Mouse (Mus musculus) hindbrain, postnatal 0 days (tissue): ENCODE data around the gene Pfkl. TPM values are rescaled to one million over a fixed set of nuclear protein-coding genes. Genes with fewer than 3 reads are reported as not detected.

Experiments
- ATAC-seq: fragments of 200-750 bp; cut with Nextera tagmentation; 2 replicates; pipeline ENCODE4 v1.8.0; 2017; ENCODE audit warnings: mild to moderate bottlenecking, moderate TSS enrichment, moderate library complexity
- DNase-seq: peaks from one replicate; pipeline ENCODE4 v3.0.0-alpha.2; 2015; ENCODE audit warnings: low spot score
- H3K27ac ChIP-seq: fragments of 300-500 bp; sonication (generic); 2 replicates; pipeline ENCODE4 v1.5.1; 2014; ENCODE audit warnings: mild to moderate bottlenecking
- H3K27me3 ChIP-seq: fragments of 300-500 bp; sonication (generic); 2 replicates; pipeline ENCODE4 v1.6.1; 2014; ENCODE audit warnings: low read length, mixed read lengths; ENCODE audit not compliant: insufficient read depth
- H3K36me3 ChIP-seq: fragments of 300-500 bp; sonication (generic); 2 replicates; pipeline ENCODE4 v1.6.1; 2014; ENCODE audit warnings: low read length, mixed read lengths; ENCODE audit not compliant: insufficient read depth
- H3K4me1 ChIP-seq: fragments of 300-500 bp; sonication (generic); 2 replicates; pipeline ENCODE4 v1.6.1; 2014; ENCODE audit warnings: antibody characterized with exemption, low read length, mixed read lengths; ENCODE audit not compliant: insufficient read depth
- H3K4me2 ChIP-seq: fragments of 300-500 bp; sonication (generic); 2 replicates; pipeline ENCODE4 v1.6.1; 2014; ENCODE audit warnings: low read depth, mild to moderate bottlenecking, low read length, moderate library complexity, mixed read lengths
- H3K4me3 ChIP-seq: fragments of 300-500 bp; sonication (generic); 2 replicates; pipeline ENCODE4 v1.5.1; 2014; ENCODE audit warnings: low read length
- H3K9ac ChIP-seq: fragments of 300-500 bp; sonication (generic); replicated peaks from 2 replicates; pipeline ENCODE4 v1.6.1; 2014; ENCODE audit warnings: mild to moderate bottlenecking, low read length, moderate library complexity, mixed read lengths
- H3K9me3 ChIP-seq: fragments of 300-500 bp; sonication (generic); 2 replicates; pipeline ENCODE4 v1.6.1; 2016; ENCODE audit warnings: low read length, mixed read lengths
- CTCF ChIP-seq: IDR thresholded peaks from 2 replicates; pipeline ENCODE4 v1.5.1; 2016; ENCODE audit warnings: antibody characterized with exemption, control low read depth, low read depth
- WGBS: fragments of 180-500 bp; shearing (Covaris S2); extraction: QIAGEN DNeasy Blood & Tissue Kit; methylation state at CpG from one replicate; pipeline ENCODE4 v1.1.7; 2014; 5-methylcytosine and 5-hydroxymethylcytosine counted together
- polyA plus RNA-seq: library from polyadenylated mRNA; unstranded; fragments of >200 nt; fragmentation: Nextera tagmentation; extraction: Ambion mirVana; gene quantifications from 2 replicates; pipeline ENCODE4 v1.2.1, GENCODE M21; 2015
- total RNA-seq: library from RNA; depleted of rRNA; stranded (reverse); fragments of >200 nt; gene quantifications from 2 replicates; pipeline ENCODE4 v1.2.3, GENCODE M21; 2014

The Pfkl gene
- total and polyA plus RNA-seq, 2 experiments from 2014 or later: 96.5 to 183 TPM

DNA sequence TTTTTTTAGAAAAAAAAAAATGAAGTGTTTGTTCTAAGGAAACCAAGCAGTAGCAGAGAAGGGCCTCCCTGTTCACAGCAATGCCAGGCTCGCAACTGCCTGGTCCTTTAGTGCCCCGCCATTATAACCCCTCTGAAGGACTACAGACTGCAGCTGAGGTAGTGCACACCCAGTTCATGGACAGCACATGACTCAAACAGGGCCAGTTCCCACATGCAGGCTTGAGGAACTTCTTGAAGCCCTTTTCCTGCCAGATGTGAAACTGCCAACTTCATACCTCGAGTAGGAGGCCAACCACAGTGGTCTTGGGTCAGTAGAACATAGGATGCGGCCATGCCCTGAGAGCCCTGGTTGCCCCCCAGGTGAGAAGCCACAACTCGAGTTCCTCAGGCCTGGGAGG is 35.6 kb downstream of the Pfkl start:
- ATAC-seq: no peak
- Histone ChIP-seq H3K4me2 (no peak overlapping the region), H3K9ac (no peak overlapping the region), H3K4me3 (no peak overlapping the region), H3K27me3 (no peaks in the 10 kb centered on the region), H3K36me3 (no peaks in the 10 kb centered on the region), H3K27ac (no peak overlapping the region), H3K4me1 (peaks cover 5% of the 10 kb centered on the region; the same call in 1 of the 2 replicates), H3K9me3 (no peaks in the 10 kb centered on the region)
- no peak for DNase-seq
- no peak for TF ChIP-seq CTCF
- 72% methylated on average over 5 of the region's 5 CpGs for WGBS

DNA sequence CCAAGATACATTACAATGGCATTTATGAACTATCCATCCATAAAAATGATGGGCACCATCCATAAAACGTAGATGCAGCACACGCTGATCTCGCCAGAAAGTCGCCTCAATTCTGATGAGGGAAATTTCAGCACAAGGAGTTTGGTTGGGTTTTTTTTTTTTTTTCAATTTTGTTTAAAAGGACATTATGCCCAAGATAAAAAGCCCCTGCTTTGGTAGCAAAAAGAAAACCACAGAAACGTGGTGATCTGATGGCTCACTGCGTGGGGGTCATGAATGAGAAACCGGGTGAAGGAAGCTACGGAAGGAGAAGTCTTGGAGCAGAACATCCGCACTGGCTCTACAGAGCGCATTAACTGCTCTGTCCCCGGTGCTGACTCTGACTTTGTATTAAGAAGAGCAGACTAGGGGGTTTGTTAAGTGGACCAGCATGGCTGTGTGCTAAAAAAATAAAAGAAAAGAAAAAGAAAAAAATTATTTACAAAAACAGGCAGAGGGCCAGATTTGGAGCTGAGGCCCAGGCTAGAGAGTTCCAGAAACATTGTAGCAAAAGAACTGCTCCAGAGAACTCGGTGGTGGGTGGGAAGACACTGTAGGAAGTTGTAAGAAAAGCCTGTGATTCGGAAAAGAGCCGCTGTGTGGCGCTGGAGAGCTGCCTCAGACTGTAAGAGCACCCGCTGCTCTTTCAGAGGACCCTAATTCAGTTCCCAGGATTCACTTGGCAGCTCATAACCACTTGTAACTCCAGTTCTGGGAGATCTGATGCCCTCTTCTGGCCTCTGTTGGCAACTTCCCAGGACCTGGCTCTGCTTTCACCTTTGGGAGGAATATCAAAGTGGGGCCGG is 38.0 kb downstream of the Pfkl start:
- WGBS: 63% methylated on average over 17 of the region's 17 CpGs
- TF ChIP-seq CTCF: peak; percentile 23; the same call in 1 of the 2 replicates
- no peak overlapping the region for H3K27ac ChIP-seq
- H3K36me3 ChIP-seq: no peaks in the 10 kb centered on the region
- no peak overlapping the region for H3K9ac ChIP-seq
- no peak for ATAC-seq
- no peaks in the 10 kb centered on the region for H3K9me3 ChIP-seq
- H3K27me3 ChIP-seq: 0 out of 2 replicates have a peak, but pooled peaks cover 3% of the 10 kb centered on the region
- no peak overlapping the region for H3K4me3 ChIP-seq
- peak; percentile 45 for DNase-seq
- peaks cover 5% of the 10 kb centered on the region; the same call in 1 of the 2 replicates for H3K4me1 ChIP-seq
- no peak overlapping the region for H3K4me2 ChIP-seq

DNA sequence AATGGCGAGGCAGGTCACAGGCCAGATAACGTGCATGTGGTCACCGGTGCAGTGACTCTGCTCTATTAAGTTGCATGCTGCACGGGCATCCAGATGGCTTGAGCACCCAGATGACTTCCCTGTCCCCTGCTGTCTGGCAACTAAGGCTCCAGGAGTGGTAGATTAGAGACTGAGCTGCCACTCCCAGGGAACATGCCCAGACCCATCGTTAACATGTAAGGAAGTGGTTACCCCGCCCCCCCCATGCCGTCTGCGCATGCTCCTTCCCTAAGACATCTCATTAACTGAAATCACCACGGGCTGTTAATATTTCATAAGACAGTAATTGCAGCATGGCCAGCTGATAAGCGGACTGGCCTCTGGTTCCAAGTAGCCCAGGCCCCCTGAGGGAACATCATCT is 38.7 kb downstream of the Pfkl start:
- Histone ChIP-seq H3K4me1 (peaks cover 5% of the 10 kb centered on the region; the same call in 1 of the 2 replicates), H3K36me3 (no peaks in the 10 kb centered on the region), H3K9ac (no peak overlapping the region), H3K9me3 (no peaks in the 10 kb centered on the region), H3K27me3 (0 out of 2 replicates have a peak, but pooled peaks cover 3% of the 10 kb centered on the region), H3K4me2 (no peak overlapping the region), H3K4me3 (no peak overlapping the region), H3K27ac (no peak overlapping the region)
- no peak for DNase-seq
- 78% methylated on average over 10 of the region's 10 CpGs for WGBS
- no peak for ATAC-seq
- TF ChIP-seq CTCF: no peak

DNA sequence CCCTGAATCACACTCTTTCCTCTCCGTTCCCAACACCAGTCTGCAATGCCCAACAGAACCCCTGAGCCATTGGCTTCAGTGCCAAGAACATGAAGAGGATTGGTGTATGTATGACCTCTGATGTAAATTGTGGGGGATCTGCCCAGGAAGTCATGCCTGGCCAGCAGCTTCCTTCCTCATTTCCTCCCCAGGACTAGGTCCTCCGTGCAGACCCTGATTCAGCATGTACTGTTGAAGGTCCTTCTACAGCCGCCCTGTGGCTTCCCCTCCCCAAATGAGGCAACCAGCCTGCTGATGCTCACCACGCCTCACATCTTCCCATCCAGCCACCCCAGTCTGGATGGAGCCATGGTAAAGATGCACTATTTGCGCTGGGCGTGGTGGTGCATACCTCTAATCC is 39.4 kb downstream of the Pfkl start, which contains the start of gene Trpm2:
TSS of gene Trpm2 (minus strand) at position 83 of the 400 bp plus-strand sequence.
- ATAC-seq (no peak), DNase-seq (no peak)
- Histone ChIP-seq H3K4me1 (peaks cover 5% of the 10 kb centered on the region; the same call in 1 of the 2 replicates), H3K4me2 (peak within 1 kb of the TSS; percentile 75), H3K4me3 (peak within 1 kb of the TSS; percentile 35), H3K36me3 (no peaks in the 10 kb centered on the region), H3K27ac (no peak within 1 kb of the TSS), H3K27me3 (0 out of 2 replicates have a peak, but pooled peaks cover 3% of the 10 kb centered on the region), H3K9me3 (no peaks in the 10 kb centered on the region), H3K9ac (peak within 1 kb of the TSS; percentile 40)
- 90% methylated on average over 6 of the region's 6 CpGs for whole genome bisulfite sequencing
- no peak for TF ChIP-seq CTCF

DNA sequence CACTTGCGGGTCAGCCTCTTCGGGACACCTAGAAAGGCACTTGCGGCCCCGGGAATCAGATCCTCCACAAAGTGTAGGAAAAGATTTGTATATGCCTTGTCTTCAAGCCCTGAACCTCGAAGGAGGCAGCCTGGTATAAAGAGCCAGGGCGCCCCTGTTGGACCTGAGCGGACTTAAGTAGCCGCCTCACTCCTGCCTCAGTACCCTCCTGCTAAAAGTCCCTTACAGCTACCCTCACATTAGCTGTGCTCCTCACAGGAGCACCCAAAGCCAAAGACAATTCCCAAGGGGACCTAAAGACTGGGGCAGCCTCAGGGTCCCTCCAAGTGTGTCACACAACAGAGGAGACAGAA is 39.9 kb downstream of the Pfkl start:
- Histone ChIP-seq H3K27me3 (0 out of 2 replicates have a peak, but pooled peaks cover 3% of the 10 kb centered on the region), H3K4me3 (peak overlapping the region; percentile 35), H3K9me3 (no peaks in the 10 kb centered on the region), H3K36me3 (no peaks in the 10 kb centered on the region), H3K4me1 (peaks cover 5% of the 10 kb centered on the region; the same call in 1 of the 2 replicates), H3K27ac (no peak overlapping the region), H3K4me2 (peak overlapping the region; percentile 75), H3K9ac (peak overlapping the region; percentile 40)
- WGBS: 13% methylated on average over 8 of the region's 8 CpGs
- DNase-seq (no peak), ATAC-seq (peak; percentile 27; the same call in 1 of the 2 replicates)
- TF ChIP-seq CTCF: 0 out of 2 replicates have a peak, but pooled peaks have one; percentile 6

DNA sequence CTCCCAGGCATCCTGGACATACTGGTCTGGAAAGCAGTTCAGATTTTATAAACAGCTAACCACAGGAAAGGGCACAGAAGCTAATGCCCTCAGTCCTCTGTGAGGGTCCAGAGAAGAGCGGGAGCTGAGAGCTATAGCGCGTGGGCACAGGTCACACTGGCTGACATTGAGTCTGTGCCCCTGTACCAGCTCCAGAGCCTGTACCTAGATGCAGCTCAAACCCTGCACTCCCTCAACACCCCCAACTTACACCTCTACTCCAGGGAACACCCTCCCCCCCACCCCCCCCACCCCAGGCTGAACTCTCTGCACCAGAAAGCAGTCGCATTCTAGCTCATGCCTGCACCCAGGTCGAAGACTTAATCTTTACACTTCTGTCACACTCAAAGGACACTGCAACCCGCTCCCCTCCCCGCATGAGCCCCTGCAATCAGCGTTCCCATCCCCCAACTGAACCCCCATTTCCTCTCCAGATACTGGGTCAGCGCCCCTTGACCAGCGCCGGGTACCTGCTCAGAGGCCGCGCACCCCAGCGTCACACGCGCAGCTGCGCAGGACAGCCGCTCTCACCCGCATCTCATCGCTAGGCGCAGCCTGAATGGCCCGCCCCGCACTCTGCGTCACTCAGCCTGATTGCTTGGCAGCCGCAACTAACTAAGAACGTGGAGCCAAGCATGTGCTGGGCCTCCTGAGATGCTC is 40.5 kb downstream of the Pfkl start:
- peak; percentile 83 for ATAC-seq

More for the DNA sequence above, 40.5 kb downstream of the Pfkl start:
- H3K4me3 ChIP-seq: peak overlapping the region; percentile 35
- no peaks in the 10 kb centered on the region for H3K36me3 ChIP-seq
- 6% methylated on average over 26 of the region's 26 CpGs for WGBS
- H3K27ac ChIP-seq: no peak overlapping the region
- no peaks in the 10 kb centered on the region for H3K9me3 ChIP-seq
- TF ChIP-seq CTCF: no peak
- peaks cover 5% of the 10 kb centered on the region; the same call in 1 of the 2 replicates for H3K4me1 ChIP-seq
- H3K4me2 ChIP-seq: peak overlapping the region; percentile 75
- 0 out of 2 replicates have a peak, but pooled peaks cover 3% of the 10 kb centered on the region for H3K27me3 ChIP-seq
- DNase-seq: peak; percentile 80
- H3K9ac ChIP-seq: peak overlapping the region; percentile 40
